Mouse (Mus musculus) kidney, postnatal 36 days (tissue): Measurements from ENCODE around the gene Alkbh5.
A peak's percentile ranks its signal among the peaks of the same experiment; 100 is the strongest.
"Not testable (repeated sequence)": the region's sequence is repeated elsewhere in the genome, so short reads cannot be mapped to it uniquely, and the experiment has no call there.

ENCODE experiments used
- DNase-seq, 2 experiments: peaks; one replicate each; pipeline ENCODE4 v3.0.0; 2021 to 2022; ENCODE audit warnings: mixed read lengths in 2 of 2

Gene Alkbh5

GRCm38 (mm10) chr11:60543211-60543610, 7.0 kb downstream of the Alkbh5 start:
- not testable (repeated sequence) for DNase-seq

GRCm38 (mm10) chr11:60545433-60545832, 9.3 kb downstream of the Alkbh5 start:
- DNase-seq: peak in 1 of 2 experiments; percentile 42

- DNase-seq: no peak
These were observed 11.9 kb downstream of the Alkbh5 start for GRCm38 (mm10) chr11:60548112-60548511.

- no peak for DNase-seq
These were observed 16.9 kb downstream of the Alkbh5 start for GRCm38 (mm10) chr11:60553091-60553490.

GRCm38 (mm10) chr11:60557675-60558074, 21.5 kb downstream of the Alkbh5 start:
- no peak for DNase-seq

GRCm38 (mm10) chr11:60559342-60559741, 23.2 kb downstream of the Alkbh5 start:
- peak; percentile 60 to 82 for DNase-seq

GRCm38 (mm10) chr11:60574006-60574405, 37.8 kb downstream of the Alkbh5 start:
- not testable (repeated sequence) for DNase-seq
